Mouse (Mus musculus): ENCODE data around the gene Upk3bl. TPM values are rescaled to one million over a fixed set of nuclear protein-coding genes. Genes with fewer than 3 reads are reported as not detected.

Gene Upk3bl
- polyA plus RNA-seq, 1 experiment from 2014 or later: 3.1 TPM

GRCm38 (mm10) chr5:136019907-136020306, 34.4 kb upstream of the Upk3bl start:
- Histone ChIP-seq H3K27ac (ENCODE audit: low read depth, low read length) (no peak overlapping the region), H3K9me3 (ENCODE audit: control insufficient read depth, low read length) (no peaks in the 10 kb centered on the region), H3K27me3 (ENCODE audit: control insufficient read depth, insufficient read depth, low read length) (no peaks in the 10 kb centered on the region), H3K4me3 (ENCODE audit: low read depth, low read length) (no peak overlapping the region), H3K9ac (ENCODE audit: low read length) (no peak overlapping the region), H3K4me1 (ENCODE audit: control insufficient read depth, insufficient read depth, low read length) (no peaks in the 10 kb centered on the region), H3K4me2 (ENCODE audit: low read depth) (no peak overlapping the region), H3K36me3 (ENCODE audit: control insufficient read depth, insufficient read depth, low read length) (no peaks in the 10 kb centered on the region)
- no peak for DNase-seq (ENCODE audit: low spot score)
- ATAC-seq (ENCODE audit: insufficient read depth, low FRiP score, low TSS enrichment): no peak
- 58% methylated on average over 1 of the region's 1 CpGs for WGBS

- no peak overlapping the region for H3K4me3 ChIP-seq (ENCODE audit: low read depth, low read length)
- ATAC-seq (ENCODE audit: insufficient read depth, low FRiP score, low TSS enrichment): no peak
- 83% methylated on average over 3 of the region's 3 CpGs for WGBS
- peaks cover 8% of the 10 kb centered on the region for H3K36me3 ChIP-seq (ENCODE audit: control insufficient read depth, insufficient read depth, low read length)
- no peak for DNase-seq (ENCODE audit: low spot score)
- H3K4me1 ChIP-seq (ENCODE audit: control insufficient read depth, insufficient read depth, low read length): no peaks in the 10 kb centered on the region
- H3K9me3 ChIP-seq (ENCODE audit: control insufficient read depth, low read length): no peaks in the 10 kb centered on the region
- H3K27ac ChIP-seq (ENCODE audit: low read depth, low read length): no peak overlapping the region
- no peaks in the 10 kb centered on the region for H3K27me3 ChIP-seq (ENCODE audit: control insufficient read depth, insufficient read depth, low read length)
- H3K9ac ChIP-seq (ENCODE audit: low read length): no peak overlapping the region
- H3K4me2 ChIP-seq (ENCODE audit: low read depth): no peak overlapping the region
Measured at GRCm38 (mm10) chr5:136025712-136026111, 28.6 kb upstream of the Upk3bl start.

DNA sequence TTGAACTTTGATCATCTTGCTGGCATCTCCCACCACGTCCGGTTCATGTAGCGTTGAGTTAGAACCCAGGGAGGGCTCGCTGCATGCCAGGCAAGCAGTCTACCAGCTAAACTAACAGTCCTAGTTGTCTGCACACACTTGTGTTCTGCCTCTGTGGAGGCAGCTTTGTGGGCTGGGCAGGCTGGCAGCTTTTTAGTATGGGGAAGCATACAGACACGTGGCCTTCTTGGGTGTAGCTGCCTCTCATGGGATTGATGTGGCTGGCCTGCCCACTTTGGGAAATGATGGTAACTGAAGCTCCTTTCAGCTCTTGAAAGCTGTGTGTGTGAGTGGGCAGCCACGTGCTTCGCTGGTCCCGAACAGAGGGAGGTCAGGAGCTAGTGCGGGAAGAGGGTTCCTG, 27.4 kb upstream of the Upk3bl start:
- no peak for ATAC-seq (ENCODE audit: insufficient read depth, low FRiP score, low TSS enrichment)
- 87% methylated on average over 9 of the region's 9 CpGs for WGBS

DNA sequence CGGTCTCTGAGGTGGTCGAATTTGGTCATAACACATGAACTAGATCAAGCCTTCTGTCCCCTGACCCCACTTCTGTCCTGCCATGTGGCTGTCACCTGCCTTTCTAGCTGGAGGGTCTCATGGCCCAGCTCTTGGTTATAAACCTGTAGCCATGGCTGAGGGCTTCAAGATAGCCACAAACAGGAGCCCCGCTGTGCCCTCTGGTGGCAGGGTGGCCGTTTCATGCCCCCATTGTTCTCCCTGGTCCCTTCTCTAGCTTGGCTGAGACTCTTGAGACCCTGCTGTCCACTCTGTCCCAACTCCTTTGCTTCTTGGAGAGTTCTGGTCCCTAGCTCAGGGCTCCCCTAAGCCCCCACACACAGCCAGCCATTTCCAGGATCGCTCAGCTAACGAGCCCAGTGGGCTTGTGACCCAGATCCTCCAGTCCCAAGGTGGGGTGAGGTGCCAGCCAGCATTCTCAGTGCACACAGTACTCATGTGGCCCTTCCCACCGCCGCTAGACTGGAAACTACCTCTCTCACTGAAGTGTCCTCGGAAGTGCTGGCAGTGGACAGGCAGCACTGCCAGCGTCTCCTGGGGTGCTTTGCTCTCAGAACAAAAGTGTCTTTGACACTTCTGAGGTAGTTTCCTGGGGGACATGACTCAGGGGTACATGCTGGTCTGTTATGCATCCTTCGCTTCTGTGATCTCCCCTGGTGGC, 26.5 kb upstream of the Upk3bl start:
- 82% methylated on average over 11 of the region's 11 CpGs for WGBS
- Histone ChIP-seq H3K27ac (ENCODE audit: low read depth, low read length) (no peak overlapping the region), H3K27me3 (ENCODE audit: control insufficient read depth, insufficient read depth, low read length) (no peaks in the 10 kb centered on the region), H3K4me3 (ENCODE audit: low read depth, low read length) (no peak overlapping the region), H3K9ac (ENCODE audit: low read length) (no peak overlapping the region), H3K4me1 (ENCODE audit: control insufficient read depth, insufficient read depth, low read length) (no peaks in the 10 kb centered on the region), H3K4me2 (ENCODE audit: low read depth) (no peak overlapping the region), H3K36me3 (ENCODE audit: control insufficient read depth, insufficient read depth, low read length) (peaks cover 13% of the 10 kb centered on the region), H3K9me3 (ENCODE audit: control insufficient read depth, low read length) (no peaks in the 10 kb centered on the region)
- no peak for ATAC-seq (ENCODE audit: insufficient read depth, low FRiP score, low TSS enrichment)
- no peak for DNase-seq (ENCODE audit: low spot score)

More for the DNA sequence above, 27.4 kb upstream of the Upk3bl start:
- H3K4me1 ChIP-seq (ENCODE audit: control insufficient read depth, insufficient read depth, low read length): no peaks in the 10 kb centered on the region
- H3K4me3 ChIP-seq (ENCODE audit: low read depth, low read length): no peak overlapping the region
- DNase-seq (ENCODE audit: low spot score): no peak
- no peaks in the 10 kb centered on the region for H3K9me3 ChIP-seq (ENCODE audit: control insufficient read depth, low read length)
- H3K36me3 ChIP-seq (ENCODE audit: control insufficient read depth, insufficient read depth, low read length): peaks cover 10% of the 10 kb centered on the region
- no peaks in the 10 kb centered on the region for H3K27me3 ChIP-seq (ENCODE audit: control insufficient read depth, insufficient read depth, low read length)
- no peak overlapping the region for H3K4me2 ChIP-seq (ENCODE audit: low read depth)
- H3K9ac ChIP-seq (ENCODE audit: low read length): no peak overlapping the region
- H3K27ac ChIP-seq (ENCODE audit: low read depth, low read length): no peak overlapping the region

GRCm38 (mm10) chr5:136034868-136035267, 19.4 kb upstream of the Upk3bl start:
- 87% methylated on average over 4 of the region's 4 CpGs for WGBS
- no peaks in the 10 kb centered on the region for H3K4me1 ChIP-seq (ENCODE audit: control insufficient read depth, insufficient read depth, low read length)
- no peaks in the 10 kb centered on the region for H3K27me3 ChIP-seq (ENCODE audit: control insufficient read depth, insufficient read depth, low read length)

DNA sequence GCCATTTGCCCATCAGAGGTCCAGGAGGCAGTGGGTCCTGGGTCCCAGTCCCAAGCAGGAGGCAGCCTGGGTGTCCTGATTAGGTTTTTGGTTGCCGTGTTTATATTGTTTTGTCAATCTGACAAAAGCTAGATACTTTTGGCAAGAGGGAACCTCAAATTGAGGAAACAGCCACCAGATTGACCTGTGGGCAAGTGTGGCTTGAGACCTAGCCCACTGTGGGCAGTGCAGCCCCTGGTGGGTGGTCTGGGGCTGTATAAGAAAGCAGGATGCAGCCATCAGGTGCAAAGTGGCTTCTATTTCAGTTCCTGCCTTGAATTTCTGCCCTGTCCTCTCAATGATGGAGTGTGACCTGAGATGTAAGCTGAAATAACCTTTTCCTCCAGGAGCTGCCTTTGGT, 19.0 kb upstream of the Upk3bl start:
- H3K4me2 ChIP-seq (ENCODE audit: low read depth): no peak overlapping the region
- WGBS: 90% methylated on average over 1 of the region's 1 CpGs
- ATAC-seq (ENCODE audit: insufficient read depth, low FRiP score, low TSS enrichment): no peak

More at GRCm38 (mm10) chr5:136034868-136035267, 19.4 kb upstream of the Upk3bl start:
- DNase-seq (ENCODE audit: low spot score) (no peak), ATAC-seq (ENCODE audit: insufficient read depth, low FRiP score, low TSS enrichment) (no peak)
- H3K9ac ChIP-seq (ENCODE audit: low read length): no peak overlapping the region
- no peak overlapping the region for H3K4me2 ChIP-seq (ENCODE audit: low read depth)
- no peaks in the 10 kb centered on the region for H3K9me3 ChIP-seq (ENCODE audit: control insufficient read depth, low read length)
- no peak overlapping the region for H3K27ac ChIP-seq (ENCODE audit: low read depth, low read length)
- peaks cover 7% of the 10 kb centered on the region for H3K36me3 ChIP-seq (ENCODE audit: control insufficient read depth, insufficient read depth, low read length)
- no peak overlapping the region for H3K4me3 ChIP-seq (ENCODE audit: low read depth, low read length)

GRCm38 (mm10) chr5:136036667-136037066, 17.6 kb upstream of the Upk3bl start:
- H3K9ac ChIP-seq (ENCODE audit: low read length): no peak overlapping the region
- 83% methylated on average over 1 of the region's 1 CpGs for WGBS

More for the DNA sequence above, 19.0 kb upstream of the Upk3bl start:
- no peaks in the 10 kb centered on the region for H3K9me3 ChIP-seq (ENCODE audit: control insufficient read depth, low read length)
- no peak overlapping the region for H3K4me3 ChIP-seq (ENCODE audit: low read depth, low read length)
- no peaks in the 10 kb centered on the region for H3K4me1 ChIP-seq (ENCODE audit: control insufficient read depth, insufficient read depth, low read length)
- no peak overlapping the region for H3K27ac ChIP-seq (ENCODE audit: low read depth, low read length)
- peaks cover 5% of the 10 kb centered on the region for H3K36me3 ChIP-seq (ENCODE audit: control insufficient read depth, insufficient read depth, low read length)
- H3K9ac ChIP-seq (ENCODE audit: low read length): no peak overlapping the region
- H3K27me3 ChIP-seq (ENCODE audit: control insufficient read depth, insufficient read depth, low read length): no peaks in the 10 kb centered on the region
- DNase-seq (ENCODE audit: low spot score): no peak

DNA sequence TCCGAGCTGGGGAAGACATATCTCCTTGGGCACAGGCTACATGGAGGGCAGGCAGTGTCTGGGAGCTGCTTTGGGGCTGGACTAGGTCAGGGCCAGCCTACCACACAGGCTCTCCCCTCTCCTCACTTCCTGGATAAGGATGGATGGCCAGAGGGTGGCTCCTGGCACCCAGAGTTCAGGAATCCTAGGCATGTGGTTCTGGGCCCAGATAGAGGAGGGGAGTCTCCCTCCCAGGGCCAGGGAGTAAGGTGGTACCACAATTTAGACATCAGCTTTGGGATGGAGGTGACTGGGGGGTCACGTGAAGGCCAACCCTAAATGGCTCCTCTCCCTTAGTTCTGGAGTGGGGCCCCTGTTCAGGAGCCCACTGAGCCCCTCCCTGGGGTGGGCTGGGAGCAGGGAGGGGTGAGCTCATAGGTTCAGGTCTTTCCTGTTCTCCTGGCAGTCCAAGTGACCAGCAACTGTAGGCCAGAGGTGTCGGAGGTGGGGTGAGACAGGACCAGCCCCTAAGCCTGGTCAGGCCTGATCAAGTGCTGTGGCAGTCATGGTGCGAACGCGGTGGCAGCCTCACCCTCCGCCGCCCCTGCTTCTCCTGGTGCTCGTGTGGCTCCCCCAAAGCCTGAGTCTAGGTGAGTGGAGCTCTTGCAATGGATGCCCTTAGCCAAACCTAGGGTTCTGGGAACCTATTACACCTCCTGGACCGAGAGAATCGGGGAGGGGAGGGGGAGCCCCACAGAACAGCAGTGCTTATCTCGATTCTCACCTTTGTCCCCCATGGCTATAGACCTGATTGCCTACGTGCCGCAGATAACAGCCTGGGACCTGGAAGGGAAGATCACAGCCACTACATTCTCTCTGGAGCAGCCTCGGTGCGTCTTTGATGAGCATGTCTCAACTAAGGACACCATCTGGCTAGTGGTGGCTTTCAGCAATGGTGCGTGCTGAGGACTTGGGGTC, 15.8 kb upstream of the Upk3bl start, which contains the start of gene Upk3b:
Gene Upk3b, plus strand, starts transcription at position 239 of the 957 bp plus-strand sequence.
- ATAC-seq (ENCODE audit: insufficient read depth, low FRiP score, low TSS enrichment) (no peak), DNase-seq (ENCODE audit: low spot score) (no peak)
- no peak within 1 kb of the TSS for H3K9ac ChIP-seq (ENCODE audit: low read length)
- 82% methylated on average over 17 of the region's 17 CpGs for WGBS
- no peak within 1 kb of the TSS for H3K27ac ChIP-seq (ENCODE audit: low read depth, low read length)
- no peaks in the 10 kb centered on the region for H3K4me1 ChIP-seq (ENCODE audit: control insufficient read depth, insufficient read depth, low read length)
- H3K4me2 ChIP-seq (ENCODE audit: low read depth): no peak within 1 kb of the TSS
- H3K9me3 ChIP-seq (ENCODE audit: control insufficient read depth, low read length): no peaks in the 10 kb centered on the region
- no peaks in the 10 kb centered on the region for H3K36me3 ChIP-seq (ENCODE audit: control insufficient read depth, insufficient read depth, low read length)
- H3K4me3 ChIP-seq (ENCODE audit: low read depth, low read length): no peak within 1 kb of the TSS
- H3K27me3 ChIP-seq (ENCODE audit: control insufficient read depth, insufficient read depth, low read length): no peaks in the 10 kb centered on the region

More at GRCm38 (mm10) chr5:136036667-136037066, 17.6 kb upstream of the Upk3bl start:
- DNase-seq (ENCODE audit: low spot score): no peak
- Histone ChIP-seq H3K27ac (ENCODE audit: low read depth, low read length) (no peak overlapping the region), H3K9me3 (ENCODE audit: control insufficient read depth, low read length) (no peaks in the 10 kb centered on the region), H3K4me3 (ENCODE audit: low read depth, low read length) (no peak overlapping the region), H3K4me2 (ENCODE audit: low read depth) (no peak overlapping the region), H3K4me1 (ENCODE audit: control insufficient read depth, insufficient read depth, low read length) (no peaks in the 10 kb centered on the region), H3K27me3 (ENCODE audit: control insufficient read depth, insufficient read depth, low read length) (no peaks in the 10 kb centered on the region), H3K36me3 (ENCODE audit: control insufficient read depth, insufficient read depth, low read length) (0 out of 2 replicates have a peak, but pooled peaks cover 3% of the 10 kb centered on the region)
- no peak for ATAC-seq (ENCODE audit: insufficient read depth, low FRiP score, low TSS enrichment)
